Mouse (Mus musculus): ENCODE measurements around the gene Epb41. TPM values are rescaled to one million over a fixed set of nuclear protein-coding genes. Genes with fewer than 3 reads are reported as not detected.

Gene Epb41
- total RNA-seq, 2 experiments from 2014 or later, result 108 to 134 TPM

DNA sequence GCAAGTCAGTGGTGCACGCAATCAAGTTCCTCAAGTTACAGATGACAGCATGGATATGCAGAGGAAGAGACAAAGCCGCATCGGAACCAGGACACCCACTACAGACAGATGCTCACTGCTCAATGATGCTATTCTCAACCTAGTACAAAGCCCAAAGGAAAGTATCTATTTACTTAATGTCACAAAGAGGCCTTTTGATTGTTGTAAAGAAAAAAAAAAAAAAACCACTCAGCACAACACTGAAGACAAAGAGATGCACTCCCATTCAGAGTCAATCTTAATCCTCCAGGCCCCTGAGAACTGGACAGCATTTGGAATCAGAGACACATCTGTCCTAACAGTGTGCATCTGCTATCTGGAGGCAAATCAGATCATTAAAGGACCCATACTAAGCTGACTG lies 63.5 kb downstream of the Epb41 start:
- no peak for DNase-seq (ENCODE audit: low spot score)

DNA sequence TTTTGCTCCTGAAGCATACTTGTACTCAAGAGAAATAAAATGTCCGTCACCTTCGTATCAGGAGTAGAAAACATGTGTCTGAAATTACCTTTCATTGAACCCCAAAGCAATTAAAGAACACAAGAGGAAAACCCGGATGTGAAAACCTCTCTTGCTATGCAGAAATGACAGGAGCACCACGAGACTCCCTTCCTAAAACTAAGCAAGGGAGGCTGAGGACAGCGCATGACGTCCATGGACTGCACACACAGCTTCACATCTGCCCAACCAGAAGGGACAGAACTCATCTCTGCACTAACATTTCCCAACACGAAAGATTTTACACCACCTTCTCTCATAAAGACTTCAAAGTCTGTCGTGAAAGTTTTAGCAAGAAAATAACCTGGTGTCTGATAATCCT lies 64.7 kb downstream of the Epb41 start:
- DNase-seq (ENCODE audit: low spot score), result no peak

DNA sequence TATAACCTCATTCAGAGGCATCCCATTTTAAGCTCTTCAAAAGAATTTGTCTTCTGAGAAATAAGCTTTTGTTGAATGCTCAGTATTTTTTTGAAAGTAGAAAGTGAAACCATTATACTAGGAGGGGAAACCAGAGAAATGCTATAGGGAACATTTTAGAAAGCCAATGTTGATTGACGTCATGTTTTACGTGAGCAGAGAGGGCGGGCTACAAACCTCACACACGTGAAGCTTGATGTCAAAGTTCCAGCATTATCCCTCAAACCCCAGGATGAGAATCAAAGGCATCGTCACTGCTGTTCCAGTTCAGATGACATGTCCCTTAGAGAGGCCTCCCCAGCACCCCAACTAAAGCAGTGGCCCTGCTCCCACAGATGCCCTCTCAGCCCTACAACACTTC lies 66.9 kb downstream of the Epb41 start:
- no peak for DNase-seq (ENCODE audit: low spot score)

DNA sequence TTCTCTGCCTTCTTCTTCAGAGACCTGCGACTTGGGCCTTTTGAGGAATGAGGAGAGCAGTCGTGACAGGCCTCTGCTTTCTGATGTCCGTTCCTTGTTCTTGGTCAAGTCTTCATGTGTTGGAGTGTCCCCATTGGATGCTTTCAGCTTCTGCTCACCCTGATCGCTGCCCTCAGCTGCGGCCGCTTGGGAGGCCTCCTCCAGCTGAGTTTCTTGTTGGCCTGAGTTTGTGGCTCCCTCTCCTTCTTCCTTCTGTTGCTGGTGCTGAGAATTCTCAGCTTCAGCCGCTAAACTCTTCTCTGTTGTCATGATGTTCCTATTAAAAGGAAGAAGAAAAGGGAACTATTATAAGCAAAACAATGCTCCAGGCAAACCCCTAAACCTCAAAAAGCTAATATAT lies 68.0 kb downstream of the Epb41 start:
- DNase-seq (ENCODE audit: low spot score), result no peak

- no peak for DNase-seq (ENCODE audit: low spot score)
Observed at GRCm38 (mm10) chr4:131998641-131999040, 76.5 kb downstream of the Epb41 start.

- DNase-seq (ENCODE audit: low spot score), result no peak
Observed at GRCm38 (mm10) chr4:131997476-131997875, 77.6 kb downstream of the Epb41 start.

DNA sequence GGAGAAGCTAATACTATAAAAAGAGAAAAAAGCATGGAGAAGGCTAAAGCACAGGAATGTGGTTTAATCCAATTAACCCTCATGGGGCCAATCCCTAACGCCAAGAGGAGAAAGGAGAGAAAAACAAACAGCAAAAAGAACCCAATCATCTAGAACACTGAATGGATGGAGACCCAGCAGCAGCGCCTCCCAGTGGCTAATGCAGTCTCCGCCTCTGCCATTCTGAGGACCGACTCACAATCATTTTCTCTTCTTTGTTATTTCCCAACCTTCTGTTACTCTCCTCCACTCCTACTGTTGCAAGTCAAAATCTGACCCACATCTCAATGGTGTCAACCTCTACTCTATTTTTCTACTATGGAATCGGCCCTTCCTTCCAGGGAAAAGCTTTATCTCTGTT lies 78.1 kb downstream of the Epb41 start:
- no peak for DNase-seq (ENCODE audit: low spot score)

- DNase-seq (ENCODE audit: low spot score), result no peak
Observed at GRCm38 (mm10) chr4:131993792-131994191, 81.3 kb downstream of the Epb41 start.

DNA sequence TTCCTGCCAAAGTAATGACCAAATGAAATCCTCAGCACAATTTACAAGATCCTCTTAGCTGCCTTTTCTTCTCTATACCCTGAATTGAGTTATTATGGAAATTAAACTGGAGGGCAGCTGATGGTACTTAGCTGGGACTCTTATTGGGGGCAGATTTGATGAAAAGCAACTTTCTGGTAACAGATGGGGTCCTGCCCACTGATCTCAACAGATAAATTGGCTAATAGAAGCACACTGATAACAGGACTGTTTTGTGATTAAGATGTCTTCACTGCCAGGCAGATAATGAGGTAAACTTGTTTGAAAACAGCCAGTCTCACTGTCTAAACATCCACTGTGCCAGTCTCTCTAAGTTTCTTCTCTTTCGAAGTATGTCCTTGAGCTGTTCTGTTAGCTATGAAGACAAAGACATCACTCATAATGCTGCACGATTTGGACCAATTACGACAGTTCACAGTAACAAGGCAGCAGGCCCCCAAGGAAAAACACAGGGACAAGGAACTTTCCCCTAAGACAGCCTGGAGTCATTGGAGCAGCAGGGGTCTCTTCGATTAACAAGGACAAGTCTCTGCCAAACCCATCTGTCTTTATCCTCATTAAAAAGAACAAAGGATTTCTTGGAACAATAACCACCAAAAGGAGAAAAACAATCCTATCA lies 92.1 kb downstream of the Epb41 start:
- no peak for DNase-seq (ENCODE audit: low spot score)

DNA sequence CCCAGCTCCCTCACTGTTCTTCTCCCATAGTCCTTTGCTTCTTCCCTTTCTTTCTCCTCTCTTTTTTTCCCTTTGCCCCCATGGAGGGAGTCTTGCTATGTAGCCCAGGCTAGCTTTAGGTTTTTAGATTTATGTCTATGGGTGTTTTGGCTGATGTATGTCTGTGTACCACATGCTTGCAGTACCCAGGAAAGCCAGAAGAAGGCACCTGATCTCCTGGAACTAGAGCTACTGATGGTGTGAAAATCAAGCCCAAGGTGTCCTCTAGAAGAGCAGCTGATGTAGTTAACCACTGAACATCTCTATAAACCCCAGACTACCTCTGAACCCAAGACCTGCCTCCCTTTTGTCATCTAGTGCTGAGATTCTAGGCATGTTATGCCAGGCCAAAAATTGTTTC lies 93.4 kb downstream of the Epb41 start:
- no peak for DNase-seq (ENCODE audit: low spot score)

DNA sequence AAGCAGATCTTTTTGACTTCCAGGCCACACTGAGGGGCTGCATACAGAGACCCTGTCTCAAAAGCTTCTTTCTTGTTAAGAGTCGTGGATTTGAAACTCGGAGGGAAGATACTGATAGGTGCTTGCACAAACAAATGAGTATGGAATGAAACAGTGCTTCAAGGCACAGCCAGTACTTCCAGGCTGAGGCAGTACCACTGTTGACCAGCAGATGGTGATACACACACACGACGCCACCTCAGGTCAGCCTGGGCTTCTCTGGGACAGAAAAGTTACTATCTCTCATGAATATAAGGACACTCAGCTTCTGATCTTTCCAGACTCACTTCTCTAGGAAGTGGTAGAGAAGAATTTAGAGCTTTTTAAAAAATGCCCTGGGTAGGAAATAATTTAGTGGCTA lies 97.9 kb downstream of the Epb41 start:
- DNase-seq (ENCODE audit: low spot score), result peak; percentile 78

GRCm38 (mm10) chr4:131970244-131970853 lies 104.8 kb downstream of the Epb41 start:
- no peak for DNase-seq (ENCODE audit: low spot score)

GRCm38 (mm10) chr4:131968873-131969272 lies 106.2 kb downstream of the Epb41 start:
- DNase-seq (ENCODE audit: low spot score), result peak; percentile 9

DNA sequence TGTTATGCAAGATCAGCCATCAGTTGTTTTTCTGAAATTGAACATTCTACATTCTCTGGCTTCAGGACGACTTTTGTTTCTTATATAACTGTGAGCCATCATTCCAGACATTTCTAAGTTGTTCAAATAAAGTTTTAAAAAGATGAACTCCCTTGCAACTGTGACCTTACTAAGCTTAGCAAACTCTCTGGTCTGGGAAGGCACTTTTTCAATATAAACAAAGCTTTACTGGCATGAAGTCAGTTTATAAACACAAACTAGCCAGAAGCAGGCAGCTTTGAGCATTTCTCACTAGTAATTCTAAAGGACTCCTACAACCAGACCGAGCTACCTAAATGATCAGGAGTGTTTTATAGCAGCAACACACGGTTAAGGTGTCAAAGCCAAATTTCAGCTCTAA lies 118.0 kb downstream of the Epb41 start:
- DNase-seq (ENCODE audit: low spot score), result no peak

DNA sequence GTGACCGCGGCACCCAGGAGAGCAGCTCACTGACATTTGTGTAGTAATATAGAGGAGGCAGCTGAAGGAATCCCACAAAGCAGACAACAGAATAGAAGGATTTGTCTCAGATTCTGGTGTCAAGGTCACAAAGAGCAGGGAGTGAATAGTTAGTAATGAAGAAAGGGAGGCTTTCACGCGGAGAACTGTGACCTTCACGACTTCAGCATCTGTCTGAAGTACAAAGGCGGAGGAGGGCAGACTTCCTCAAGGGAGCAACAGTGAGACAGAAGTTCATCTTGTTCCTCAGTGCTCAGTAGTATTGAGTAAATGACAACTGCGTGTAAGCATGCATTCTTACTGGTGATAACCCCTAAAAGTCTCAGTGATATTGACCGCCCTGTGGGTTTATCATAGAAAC lies 124.5 kb downstream of the Epb41 start:
- no peak for DNase-seq (ENCODE audit: low spot score)

DNA sequence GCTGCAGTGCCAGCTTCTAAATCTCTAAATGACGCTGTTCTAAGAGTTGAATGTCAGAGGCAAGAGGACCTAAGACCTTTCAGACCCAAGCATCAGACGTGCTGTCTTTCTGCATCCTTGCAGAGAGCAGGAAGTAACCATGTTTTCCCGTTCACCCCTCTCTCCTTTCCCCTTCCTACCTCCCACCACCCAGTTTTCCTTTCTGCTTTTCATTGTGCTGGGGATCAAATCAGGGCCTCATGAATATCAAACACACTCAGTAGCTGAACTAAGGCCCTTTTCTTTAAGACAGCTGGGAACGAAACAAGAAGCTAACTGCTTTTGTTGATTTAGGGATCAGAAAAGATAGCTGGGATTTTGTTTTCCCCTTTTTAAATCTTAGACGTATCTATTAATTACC lies 125.2 kb downstream of the Epb41 start:
- no peak for DNase-seq (ENCODE audit: low spot score)

GRCm38 (mm10) chr4:131947848-131948247 lies 127.3 kb downstream of the Epb41 start:
- no peak for DNase-seq (ENCODE audit: low spot score)

DNA sequence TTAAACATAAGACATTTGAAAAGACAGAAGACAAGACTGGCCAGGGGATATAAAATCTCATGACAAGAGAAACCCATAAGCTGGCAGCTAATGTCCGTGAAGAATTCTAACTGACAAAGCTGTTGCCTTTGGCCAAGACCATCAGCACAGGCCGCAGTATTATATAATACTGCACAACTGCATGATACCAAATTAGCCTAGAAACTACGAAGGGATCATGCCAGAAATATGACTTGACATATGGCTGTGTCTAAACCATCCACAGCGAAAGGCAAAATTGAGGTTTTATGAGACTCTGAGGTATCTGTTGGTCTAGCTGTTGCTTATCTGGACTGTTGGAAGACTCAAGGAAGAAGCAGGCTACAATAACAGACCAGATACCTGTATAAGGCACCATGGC lies 134.3 kb downstream of the Epb41 start:
- no peak for DNase-seq (ENCODE audit: low spot score)

GRCm38 (mm10) chr4:131939459-131939858 lies 135.7 kb downstream of the Epb41 start:
- no peak for DNase-seq (ENCODE audit: low spot score)

DNA sequence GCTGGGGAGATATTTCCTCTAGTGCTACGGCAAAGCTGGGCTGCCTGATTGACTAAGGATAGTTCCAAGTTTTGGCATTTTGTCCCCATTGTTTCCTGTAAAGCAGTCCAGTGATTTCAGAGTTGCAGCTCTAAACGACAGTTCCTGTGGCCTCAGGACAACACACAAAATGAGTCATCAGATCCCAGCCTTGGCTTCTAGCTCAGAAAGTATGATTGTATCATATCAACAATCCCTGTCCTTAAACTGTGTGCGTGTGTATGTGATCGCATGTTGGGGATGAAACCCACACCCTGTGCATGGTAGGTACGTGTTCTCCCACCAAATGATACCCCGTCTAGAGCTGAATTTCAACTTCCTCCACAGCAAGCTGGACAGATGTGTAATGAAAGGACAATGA lies 146.0 kb downstream of the Epb41 start:
- no peak for DNase-seq (ENCODE audit: low spot score)

- no peak for DNase-seq (ENCODE audit: low spot score)
Observed at GRCm38 (mm10) chr4:131924096-131924810, 150.9 kb downstream of the Epb41 start.

- DNase-seq (ENCODE audit: low spot score), result no peak
Observed at GRCm38 (mm10) chr4:131922404-131922803, 152.7 kb downstream of the Epb41 start.

Measured in gastrocnemius, adult 18-20 months (tissue).